Mouse (Mus musculus): ENCODE measurements around the gene Tnfrsf1b. TPM values are rescaled to one million over a fixed set of nuclear protein-coding genes. Genes with fewer than 3 reads are reported as not detected.

The Tnfrsf1b gene
- polyA plus RNA-seq, 1 experiment from 2014 or later, result 2.6 TPM

DNA sequence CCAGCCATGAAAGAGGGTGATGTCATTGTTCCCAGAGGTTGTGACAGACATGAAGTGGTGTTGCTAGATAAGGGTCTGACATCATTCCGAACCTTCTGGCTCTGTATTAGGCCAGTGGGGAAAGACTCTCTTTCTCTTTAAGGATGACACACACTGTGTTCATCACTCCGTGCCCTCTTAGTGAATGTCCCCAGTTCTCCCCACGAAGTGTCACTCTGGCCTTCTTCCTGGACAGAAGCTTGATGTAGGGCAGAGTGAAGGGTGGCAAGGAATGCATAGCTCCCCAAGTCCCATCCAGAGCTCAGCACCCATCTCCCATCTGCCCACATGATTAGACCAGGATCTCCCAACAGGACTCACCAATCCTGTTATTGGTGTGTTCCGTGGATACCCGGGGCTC lies 27.3 kb upstream of the Tnfrsf1b start:
- no peaks in the 10 kb centered on the region for H3K4me1 ChIP-seq
- ATAC-seq (ENCODE audit: low FRiP score, low read depth), result no peak
- WGBS, result 87% methylated on average over 5 of the region's 5 CpGs

DNA sequence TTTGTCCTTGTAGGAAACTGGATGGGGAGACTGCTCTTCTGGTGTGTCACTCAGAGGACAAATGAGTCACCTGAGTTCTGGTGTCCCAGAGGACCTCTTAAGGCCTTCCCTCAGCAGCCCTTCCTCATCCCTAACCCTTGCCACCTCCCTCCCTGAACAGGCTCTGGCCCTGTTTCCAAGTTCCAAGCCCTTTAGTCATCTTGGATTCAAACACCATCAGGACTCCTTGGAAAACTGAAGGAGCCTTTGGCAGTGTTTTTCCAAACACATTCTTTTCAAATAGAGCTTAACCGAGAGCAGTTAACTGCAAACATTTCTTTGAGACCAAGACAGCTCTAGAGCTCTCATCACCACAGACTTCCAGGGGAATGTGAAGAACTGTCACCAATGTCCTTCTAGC lies 26.1 kb upstream of the Tnfrsf1b start:
- Histone ChIP-seq H3K4me3 (no peak overlapping the region), H3K9me3 (no peaks in the 10 kb centered on the region), H3K9ac (replicated peaks) (no peak overlapping the region), H3K36me3 (no peaks in the 10 kb centered on the region), H3K4me2 (replicated peaks) (no peak overlapping the region), H3K27me3 (no peaks in the 10 kb centered on the region), H3K4me1 (no peaks in the 10 kb centered on the region), H3K27ac (replicated peaks) (no peak overlapping the region)
- ATAC-seq (ENCODE audit: low FRiP score, low read depth), result no peak
- WGBS, result 74% methylated on average over 1 of the region's 1 CpGs

More for the DNA sequence above, 27.3 kb upstream of the Tnfrsf1b start:
- H3K36me3 ChIP-seq, result no peaks in the 10 kb centered on the region
- no peak overlapping the region for H3K27ac ChIP-seq (replicated peaks)
- no peak overlapping the region for H3K9ac ChIP-seq (replicated peaks)
- H3K27me3 ChIP-seq, result no peaks in the 10 kb centered on the region
- H3K9me3 ChIP-seq, result no peaks in the 10 kb centered on the region
- H3K4me3 ChIP-seq, result no peak overlapping the region
- H3K4me2 ChIP-seq (replicated peaks), result no peak overlapping the region

DNA sequence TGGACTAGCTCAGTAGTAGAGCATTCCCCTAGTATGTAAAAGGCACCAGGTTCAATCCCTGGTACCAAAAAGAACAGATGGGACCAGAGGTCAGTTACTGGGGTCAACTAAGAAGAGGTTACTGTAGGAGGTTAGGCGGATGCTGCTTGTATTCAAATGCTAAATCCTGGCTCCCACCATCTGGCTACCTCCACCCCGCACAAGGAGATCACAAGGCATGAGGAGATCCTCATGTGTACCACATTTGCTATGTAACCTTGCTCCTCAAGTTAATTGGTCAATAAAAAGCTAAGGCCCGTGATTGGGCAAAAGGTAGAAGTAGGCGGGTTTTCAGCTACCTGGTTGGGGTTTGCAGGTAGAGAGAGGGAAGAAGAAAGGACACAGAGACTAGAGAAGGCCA lies 25.0 kb upstream of the Tnfrsf1b start:
- H3K4me3 ChIP-seq, result no peak overlapping the region
- no peak overlapping the region for H3K4me2 ChIP-seq (replicated peaks)
- H3K27ac ChIP-seq (replicated peaks), result no peak overlapping the region
- H3K9ac ChIP-seq (replicated peaks), result no peak overlapping the region
- no peak for ATAC-seq (ENCODE audit: low FRiP score, low read depth)
- H3K4me1 ChIP-seq, result no peaks in the 10 kb centered on the region
- H3K9me3 ChIP-seq, result no peaks in the 10 kb centered on the region
- no peaks in the 10 kb centered on the region for H3K27me3 ChIP-seq
- no peaks in the 10 kb centered on the region for H3K36me3 ChIP-seq
- 81% methylated on average over 4 of the region's 4 CpGs for WGBS

DNA sequence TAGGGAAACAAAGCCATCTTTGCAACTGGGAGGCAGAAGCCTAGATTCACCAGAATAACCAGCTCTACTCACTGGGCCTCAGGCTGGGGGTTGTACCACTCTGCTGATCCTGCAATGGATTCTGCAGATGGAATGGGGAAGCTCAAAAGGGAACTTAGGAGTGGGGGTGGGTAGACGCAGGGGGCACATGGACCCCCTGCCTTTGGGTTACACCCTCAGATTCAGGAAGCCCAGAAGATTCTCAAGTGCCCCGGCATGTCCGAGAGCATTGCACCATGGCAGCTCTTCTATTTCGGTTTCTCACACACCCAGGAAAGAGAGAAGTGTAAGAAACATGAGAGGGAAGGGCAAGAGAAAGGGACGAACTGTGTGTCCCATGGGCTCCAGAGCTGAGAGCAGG lies 23.5 kb upstream of the Tnfrsf1b start:
- no peak for ATAC-seq (ENCODE audit: low FRiP score, low read depth)
- H3K4me3 ChIP-seq, result no peak overlapping the region
- H3K4me1 ChIP-seq, result no peaks in the 10 kb centered on the region
- no peaks in the 10 kb centered on the region for H3K9me3 ChIP-seq
- H3K4me2 ChIP-seq (replicated peaks), result no peak overlapping the region
- no peaks in the 10 kb centered on the region for H3K27me3 ChIP-seq
- WGBS, result 89% methylated on average over 5 of the region's 5 CpGs
- H3K9ac ChIP-seq (replicated peaks), result no peak overlapping the region
- H3K27ac ChIP-seq (replicated peaks), result no peak overlapping the region
- H3K36me3 ChIP-seq, result no peaks in the 10 kb centered on the region

DNA sequence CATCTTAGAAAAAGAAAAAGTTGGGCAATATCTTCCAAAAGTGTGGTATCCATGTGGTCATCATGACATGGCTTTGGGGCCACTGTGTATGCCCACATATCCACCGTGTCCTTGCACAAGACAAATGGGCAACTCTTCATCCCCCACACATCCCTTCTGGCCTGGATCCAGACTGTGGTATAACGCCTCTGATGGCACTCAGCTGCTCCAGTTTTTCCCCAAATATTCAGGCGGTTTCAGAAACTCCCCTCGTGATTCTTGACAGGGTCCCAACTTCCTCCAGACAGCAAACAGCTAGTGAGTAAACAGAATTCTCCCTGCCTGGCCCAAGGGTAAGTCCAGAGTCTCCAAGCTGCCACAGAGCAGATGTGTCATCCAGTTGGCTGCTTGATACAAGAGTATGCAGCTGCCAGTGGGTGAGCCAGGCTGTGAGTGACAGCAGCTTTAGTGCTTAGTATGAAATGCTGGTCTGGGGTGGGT lies 21.0 kb upstream of the Tnfrsf1b start:
- no peak overlapping the region for H3K9ac ChIP-seq (replicated peaks)
- H3K9me3 ChIP-seq, result no peaks in the 10 kb centered on the region
- H3K4me3 ChIP-seq, result no peak overlapping the region
- no peak overlapping the region for H3K27ac ChIP-seq (replicated peaks)
- no peaks in the 10 kb centered on the region for H3K27me3 ChIP-seq
- no peaks in the 10 kb centered on the region for H3K4me1 ChIP-seq
- ATAC-seq (ENCODE audit: low FRiP score, low read depth), result no peak
- H3K4me2 ChIP-seq (replicated peaks), result no peak overlapping the region
- WGBS, result 80% methylated on average over 4 of the region's 4 CpGs
- H3K36me3 ChIP-seq, result no peaks in the 10 kb centered on the region

DNA sequence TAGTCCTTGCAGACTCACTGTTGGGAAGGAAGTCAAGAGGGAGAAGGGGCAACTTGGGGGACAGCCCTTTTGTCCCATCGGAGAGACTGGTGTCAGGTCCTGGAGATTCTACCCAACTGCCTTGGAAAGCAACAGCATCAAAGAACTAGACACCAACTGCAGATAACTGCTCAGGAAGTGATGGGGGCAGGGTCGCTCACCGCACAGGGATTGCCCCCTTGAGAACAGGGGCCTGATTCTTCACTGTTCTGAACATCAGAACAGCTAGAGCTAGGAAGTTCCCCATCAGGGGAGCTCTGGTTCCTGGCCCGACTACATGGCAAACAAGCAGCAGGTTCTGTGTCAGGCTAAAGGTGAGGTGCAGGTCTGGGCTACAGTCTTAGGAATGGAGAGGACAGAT lies 19.8 kb upstream of the Tnfrsf1b start:
- ATAC-seq (ENCODE audit: low FRiP score, low read depth), result no peak
- no peak overlapping the region for H3K27ac ChIP-seq (replicated peaks)
- no peak overlapping the region for H3K4me3 ChIP-seq
- no peaks in the 10 kb centered on the region for H3K27me3 ChIP-seq
- 81% methylated on average over 4 of the region's 4 CpGs for WGBS
- no peak overlapping the region for H3K9ac ChIP-seq (replicated peaks)
- no peaks in the 10 kb centered on the region for H3K36me3 ChIP-seq
- H3K9me3 ChIP-seq, result no peaks in the 10 kb centered on the region
- H3K4me1 ChIP-seq, result no peaks in the 10 kb centered on the region
- H3K4me2 ChIP-seq (replicated peaks), result no peak overlapping the region

DNA sequence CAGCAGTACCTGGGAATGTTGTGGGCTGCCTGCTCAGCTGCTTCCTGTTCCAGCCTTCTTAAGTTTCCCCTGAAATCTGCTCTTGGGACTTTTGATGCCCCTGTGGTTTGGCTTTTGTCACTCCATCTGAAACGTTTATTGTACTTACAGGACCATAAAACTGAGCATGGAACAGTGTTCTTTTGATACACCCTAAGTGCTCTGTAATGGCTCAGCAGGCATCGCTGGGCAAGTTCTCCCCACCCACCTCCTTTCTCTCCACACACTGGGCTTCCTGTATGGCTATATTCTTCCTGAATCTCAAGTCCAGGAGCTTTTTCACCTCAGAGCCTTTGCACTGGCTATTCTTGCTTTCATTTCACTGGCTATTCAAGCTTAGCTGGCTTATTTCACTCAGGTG lies 18.1 kb upstream of the Tnfrsf1b start:
- Histone ChIP-seq H3K4me3 (no peak overlapping the region), H3K27me3 (no peaks in the 10 kb centered on the region), H3K4me2 (replicated peaks) (no peak overlapping the region), H3K36me3 (no peaks in the 10 kb centered on the region), H3K4me1 (no peaks in the 10 kb centered on the region), H3K9ac (replicated peaks) (no peak overlapping the region), H3K27ac (replicated peaks) (no peak overlapping the region), H3K9me3 (no peaks in the 10 kb centered on the region)
- WGBS, result 60% methylated on average over 2 of the region's 2 CpGs
- ATAC-seq (ENCODE audit: low FRiP score, low read depth), result no peak

DNA sequence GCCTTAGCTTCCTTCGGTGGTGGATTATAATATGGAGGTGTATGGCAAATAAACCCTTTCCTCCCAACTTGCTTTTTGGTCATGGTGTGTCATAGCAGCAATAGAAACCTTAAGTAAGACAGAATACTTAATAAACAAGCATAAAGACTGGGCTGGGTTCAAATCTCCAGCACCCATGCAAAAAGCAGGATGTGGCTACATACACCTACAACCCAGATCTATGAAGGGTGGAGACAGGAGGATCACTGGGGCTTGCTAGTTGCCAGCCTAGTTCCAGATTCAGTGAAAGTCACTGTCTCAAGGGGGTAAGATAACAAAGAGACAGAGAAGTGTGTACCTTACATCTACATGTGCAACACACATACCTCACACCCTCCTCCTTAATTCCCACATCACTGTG lies 16.9 kb upstream of the Tnfrsf1b start:
- 100% methylated on average over 1 of the region's 1 CpGs for WGBS
- H3K9me3 ChIP-seq, result no peaks in the 10 kb centered on the region
- no peaks in the 10 kb centered on the region for H3K27me3 ChIP-seq
- no peaks in the 10 kb centered on the region for H3K4me1 ChIP-seq
- no peak for ATAC-seq (ENCODE audit: low FRiP score, low read depth)
- H3K4me2 ChIP-seq (replicated peaks), result no peak overlapping the region
- no peak overlapping the region for H3K4me3 ChIP-seq
- H3K27ac ChIP-seq (replicated peaks), result no peak overlapping the region
- H3K36me3 ChIP-seq, result no peaks in the 10 kb centered on the region
- H3K9ac ChIP-seq (replicated peaks), result no peak overlapping the region

DNA sequence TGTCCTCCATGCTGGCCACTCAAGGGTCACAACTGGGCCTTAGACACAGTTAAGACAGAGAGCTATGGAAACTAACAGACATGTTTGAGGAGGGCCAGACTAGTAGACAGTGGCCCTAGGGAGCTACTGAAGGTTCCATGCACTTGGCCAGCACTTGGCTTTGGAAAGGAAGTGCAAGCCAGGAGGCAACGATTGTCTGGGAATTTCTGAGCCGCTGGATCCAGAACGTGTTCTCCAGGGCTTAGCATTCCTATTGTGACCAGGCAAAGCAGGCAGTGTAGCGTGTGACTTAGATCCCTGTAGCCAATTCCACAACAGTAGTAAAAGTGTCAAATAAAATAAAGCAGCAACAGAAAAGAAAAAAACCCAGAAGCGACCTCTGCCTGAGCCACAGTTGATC lies 14.1 kb upstream of the Tnfrsf1b start:
- no peaks in the 10 kb centered on the region for H3K27me3 ChIP-seq
- no peak overlapping the region for H3K9ac ChIP-seq (replicated peaks)
- H3K4me2 ChIP-seq (replicated peaks), result no peak overlapping the region
- ATAC-seq (ENCODE audit: low FRiP score, low read depth), result no peak
- H3K27ac ChIP-seq (replicated peaks), result no peak overlapping the region
- H3K36me3 ChIP-seq, result no peaks in the 10 kb centered on the region
- no peaks in the 10 kb centered on the region for H3K4me1 ChIP-seq
- no peaks in the 10 kb centered on the region for H3K9me3 ChIP-seq
- H3K4me3 ChIP-seq, result no peak overlapping the region
- WGBS, result 85% methylated on average over 5 of the region's 5 CpGs

DNA sequence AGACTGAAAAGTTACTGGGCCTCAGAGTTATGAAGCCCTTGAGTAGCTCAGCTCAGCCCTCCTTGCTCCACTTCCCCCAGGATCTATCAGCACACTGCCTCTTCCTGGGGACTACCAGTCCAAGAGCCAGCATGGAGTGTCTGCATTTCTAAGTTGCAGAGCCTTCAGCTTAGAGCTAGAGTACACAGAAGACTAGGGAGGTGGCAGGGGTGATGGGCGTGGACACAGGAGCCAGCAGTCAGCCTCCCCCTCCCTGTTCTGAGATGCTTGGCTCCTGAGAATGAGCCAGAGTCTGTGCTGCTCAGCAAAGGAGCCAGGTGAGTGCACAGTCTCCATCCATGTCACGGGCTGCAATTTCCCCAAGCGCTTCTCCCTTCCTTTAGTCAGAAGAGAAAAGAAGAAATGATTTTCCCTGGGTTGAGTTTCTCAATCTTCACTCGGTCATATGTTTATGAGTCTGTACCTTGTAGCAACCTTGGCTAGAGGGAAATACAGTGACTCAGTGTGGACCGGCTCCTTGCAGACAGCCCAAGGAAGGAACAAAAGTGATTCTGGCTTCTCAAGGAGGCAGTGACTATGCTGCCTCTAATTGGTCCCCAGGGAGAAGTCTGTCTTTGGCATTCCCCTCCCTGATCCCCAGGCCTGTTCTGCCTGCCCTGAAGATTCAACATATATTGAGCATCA lies 11.2 kb upstream of the Tnfrsf1b start:
- 77% methylated on average over 5 of the region's 5 CpGs for WGBS

DNA sequence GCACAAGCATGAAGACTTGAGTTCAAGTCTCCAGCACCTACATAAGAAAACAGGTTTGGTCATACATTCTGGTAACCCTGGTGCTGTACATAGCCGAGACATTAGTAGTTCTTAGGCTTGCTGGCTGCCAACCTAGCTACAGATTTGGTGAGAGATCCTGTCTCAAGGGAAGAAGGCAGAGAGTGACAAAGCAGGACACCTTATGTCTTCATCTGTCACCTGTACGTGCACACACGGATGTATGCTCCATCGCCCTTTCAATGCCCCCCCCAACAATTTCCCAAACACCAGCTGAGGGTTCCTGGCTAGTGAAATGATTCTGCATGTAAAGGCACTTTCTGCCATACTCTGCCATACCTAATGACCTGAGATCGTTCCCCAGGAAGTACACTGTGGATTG lies 9.5 kb upstream of the Tnfrsf1b start:
- Histone ChIP-seq H3K4me2 (replicated peaks) (no peak overlapping the region), H3K9me3 (no peaks in the 10 kb centered on the region), H3K36me3 (no peaks in the 10 kb centered on the region), H3K4me1 (no peaks in the 10 kb centered on the region), H3K4me3 (no peak overlapping the region), H3K9ac (replicated peaks) (no peak overlapping the region), H3K27me3 (no peaks in the 10 kb centered on the region), H3K27ac (replicated peaks) (no peak overlapping the region)
- WGBS, result 91% methylated on average over 5 of the region's 5 CpGs
- ATAC-seq (ENCODE audit: low FRiP score, low read depth), result no peak

More for the DNA sequence above, 11.2 kb upstream of the Tnfrsf1b start:
- H3K4me1 ChIP-seq, result no peaks in the 10 kb centered on the region
- H3K36me3 ChIP-seq, result no peaks in the 10 kb centered on the region
- no peak for ATAC-seq (ENCODE audit: low FRiP score, low read depth)
- no peak overlapping the region for H3K4me2 ChIP-seq (replicated peaks)
- H3K9me3 ChIP-seq, result no peaks in the 10 kb centered on the region
- no peak overlapping the region for H3K27ac ChIP-seq (replicated peaks)
- no peaks in the 10 kb centered on the region for H3K27me3 ChIP-seq
- no peak overlapping the region for H3K9ac ChIP-seq (replicated peaks)
- H3K4me3 ChIP-seq, result no peak overlapping the region

DNA sequence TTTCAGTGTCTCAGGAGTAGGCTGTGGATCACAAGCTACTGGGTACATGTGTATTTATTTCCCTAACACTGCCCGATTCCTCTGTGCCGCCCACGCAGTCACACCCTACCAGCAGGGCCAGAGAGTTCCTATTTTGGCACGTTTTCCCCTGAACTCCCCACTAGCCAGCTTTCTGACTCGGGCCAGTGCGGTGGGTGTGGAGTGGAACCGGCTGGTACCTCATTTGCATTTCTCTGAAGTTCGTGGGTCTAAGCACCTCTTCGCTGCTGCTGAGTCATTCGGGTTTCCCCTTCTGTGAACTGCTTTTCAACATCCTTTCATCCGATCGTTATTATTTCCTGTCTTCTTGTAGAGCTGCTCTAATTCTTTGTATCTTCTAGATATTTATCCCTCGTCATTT lies 7.7 kb upstream of the Tnfrsf1b start:
- WGBS, result 62% methylated on average over 13 of the region's 13 CpGs
- H3K9me3 ChIP-seq, result no peaks in the 10 kb centered on the region
- no peak for ATAC-seq (ENCODE audit: low FRiP score, low read depth)

DNA sequence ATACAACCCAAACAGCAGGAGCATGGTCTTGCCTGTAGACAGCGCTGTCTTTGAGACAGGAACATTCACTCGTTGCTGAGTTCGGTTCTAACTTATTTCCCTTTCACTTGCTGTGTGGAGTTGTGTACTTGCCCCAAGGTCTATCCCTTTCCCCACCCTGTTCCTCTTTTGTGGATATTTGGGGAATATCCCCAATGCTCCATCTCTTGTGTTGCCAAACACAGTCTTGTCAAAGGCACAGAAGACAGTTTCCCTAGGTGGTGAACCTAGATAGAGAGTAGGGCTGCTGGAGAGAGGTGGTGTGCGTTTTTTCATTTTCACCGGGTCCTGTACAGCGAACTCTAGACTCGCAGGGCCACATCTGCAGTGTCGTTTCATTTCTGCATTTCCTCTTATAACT lies 5.9 kb upstream of the Tnfrsf1b start:
- no peaks in the 10 kb centered on the region for H3K36me3 ChIP-seq
- H3K9ac ChIP-seq (replicated peaks), result no peak overlapping the region
- no peaks in the 10 kb centered on the region for H3K4me1 ChIP-seq
- H3K4me2 ChIP-seq (replicated peaks), result no peak overlapping the region
- peaks cover 9% of the 10 kb centered on the region for H3K27me3 ChIP-seq
- H3K4me3 ChIP-seq, result no peak overlapping the region
- WGBS, result 93% methylated on average over 8 of the region's 8 CpGs
- no peak overlapping the region for H3K27ac ChIP-seq (replicated peaks)
- no peak for ATAC-seq (ENCODE audit: low FRiP score, low read depth)
- H3K9me3 ChIP-seq, result no peaks in the 10 kb centered on the region

More for the DNA sequence above, 7.7 kb upstream of the Tnfrsf1b start:
- H3K4me3 ChIP-seq, result no peak overlapping the region
- no peak overlapping the region for H3K27ac ChIP-seq (replicated peaks)
- no peaks in the 10 kb centered on the region for H3K36me3 ChIP-seq
- no peaks in the 10 kb centered on the region for H3K27me3 ChIP-seq
- no peak overlapping the region for H3K4me2 ChIP-seq (replicated peaks)
- H3K4me1 ChIP-seq, result no peaks in the 10 kb centered on the region
- H3K9ac ChIP-seq (replicated peaks), result no peak overlapping the region
